Mouse (Mus musculus): Measurements from ENCODE around the gene Popdc3. TPM values are rescaled to one million over a fixed set of nuclear protein-coding genes. Genes with fewer than 3 reads are reported as not detected.
"Not testable (repeated sequence)": the region's sequence is repeated elsewhere in the genome, so short reads cannot be mapped to it uniquely, and the experiment has no call there.

Popdc3 gene
- total RNA-seq, 2 experiments from 2014 or later = 22.1 to 22.7 TPM

DNA sequence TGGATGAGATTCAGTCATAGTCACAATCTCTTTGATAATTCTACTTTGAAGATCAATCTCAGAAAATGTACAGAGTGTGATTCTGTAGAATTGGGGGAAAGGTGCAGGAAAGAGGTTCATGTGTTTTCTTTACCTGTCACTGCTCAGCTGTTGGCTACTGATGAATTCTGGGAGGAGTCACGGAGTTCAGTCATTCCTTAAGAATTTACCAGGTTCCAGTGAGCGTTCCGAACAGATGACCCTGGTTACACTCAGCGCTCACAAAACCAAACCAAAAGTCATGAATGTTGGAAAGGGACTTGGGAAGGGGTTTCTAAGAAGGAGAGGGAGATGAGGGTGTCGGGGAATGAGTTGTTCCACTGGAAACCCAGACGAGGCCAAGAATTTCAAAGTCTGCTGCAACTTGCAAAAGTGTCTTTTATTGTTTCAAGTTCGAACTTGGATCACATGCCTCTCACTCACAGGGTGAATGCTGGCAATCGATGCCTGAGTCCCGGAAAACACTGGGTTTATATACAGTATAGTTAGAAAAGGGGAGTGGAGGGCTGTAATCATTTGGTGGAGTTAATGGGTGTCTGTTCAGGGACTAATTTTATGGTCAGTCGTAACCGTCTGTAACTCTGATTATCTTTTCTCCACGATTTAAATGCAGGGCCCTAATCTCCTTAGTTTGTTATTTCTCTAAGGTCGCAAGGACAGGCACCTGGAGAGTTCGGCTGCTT lies 125.6 kb downstream of the Popdc3 start:
- no peak for DNase-seq
- intact Hi-C loops (cut with DNase I) = no loop called here

DNA sequence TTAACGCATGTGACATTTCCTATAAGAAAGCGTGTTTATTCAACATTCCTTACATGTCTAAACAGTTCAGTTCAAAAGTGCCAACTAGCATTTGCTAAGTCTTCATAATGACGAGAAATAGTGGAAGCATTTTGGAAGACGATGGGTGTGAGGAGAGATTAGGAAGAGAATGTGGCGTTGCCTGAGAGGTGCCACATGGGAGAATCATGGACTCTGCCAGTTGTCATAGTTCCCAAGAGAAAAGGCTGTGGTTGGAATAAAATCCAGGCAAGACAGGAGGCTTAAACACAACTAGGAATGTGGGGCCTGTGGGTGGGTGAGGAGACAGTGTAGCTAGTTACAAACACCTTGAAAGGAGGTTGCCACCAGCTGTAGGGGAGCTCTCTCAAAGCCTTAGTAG lies 127.3 kb downstream of the Popdc3 start:
- intact Hi-C loops (cut with DNase I) = no loop called here
- DNase-seq = no peak

DNA sequence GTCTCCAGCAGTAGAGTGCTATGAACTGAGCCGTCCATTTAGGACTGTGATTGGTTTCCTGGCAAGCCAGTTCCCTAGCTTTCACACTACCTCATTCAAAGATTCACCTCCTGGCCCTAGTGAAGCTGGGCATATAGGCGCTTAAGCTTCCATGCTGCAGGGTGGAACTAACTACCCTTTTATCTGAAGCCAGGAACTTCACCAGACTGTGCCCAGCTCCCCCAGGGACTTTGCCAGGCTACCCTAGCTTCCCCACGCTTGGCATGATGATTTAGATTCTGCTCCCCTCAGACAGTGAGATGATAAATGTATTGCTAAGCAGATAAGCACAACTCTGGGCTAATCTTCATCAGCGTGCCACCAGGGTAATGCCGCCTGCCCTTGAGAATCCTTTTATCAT lies 133.2 kb downstream of the Popdc3 start:
- DNase-seq = no peak
- intact Hi-C loops (cut with DNase I) = no loop called here

DNA sequence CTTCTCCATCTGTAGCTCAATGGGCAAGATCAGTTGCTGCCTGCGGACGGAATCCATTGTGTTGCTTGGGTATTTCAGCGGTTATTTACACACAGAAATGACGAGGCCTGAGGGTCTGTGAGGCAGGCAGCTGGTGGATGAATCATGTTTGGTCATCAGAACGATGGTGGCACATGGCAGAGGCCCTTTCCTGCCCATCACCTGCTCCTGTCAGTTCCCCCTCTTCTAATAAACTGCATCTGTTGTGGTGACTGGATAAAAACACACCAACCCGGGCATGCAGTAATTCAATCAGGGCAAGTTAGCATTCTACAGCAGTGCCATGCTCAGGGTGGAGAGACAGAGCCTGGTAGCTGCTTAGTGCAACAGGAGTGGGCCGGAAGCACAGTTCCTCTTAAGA lies 133.7 kb downstream of the Popdc3 start:
- DNase-seq = no peak
- intact Hi-C loops (cut with DNase I) = no loop called here

DNA sequence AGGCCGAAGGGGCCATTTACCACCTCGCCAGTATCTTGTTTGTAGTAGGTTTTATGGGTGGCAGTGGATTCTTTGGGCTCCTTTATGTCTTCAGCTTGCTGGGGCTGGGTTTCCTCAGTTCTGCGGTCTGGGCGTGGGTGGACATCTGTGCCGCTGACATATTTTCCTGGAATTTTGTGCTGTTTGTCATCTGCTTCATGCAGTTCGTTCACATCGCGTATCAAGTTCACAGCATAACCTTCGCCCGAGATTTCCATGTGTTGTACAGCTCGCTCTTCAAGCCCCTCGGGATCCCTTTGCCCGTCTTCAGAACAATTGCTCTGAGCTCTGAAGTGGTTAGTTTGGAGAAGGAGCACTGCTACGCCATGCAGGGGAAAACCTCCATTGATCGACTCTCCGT lies 137.0 kb downstream of the Popdc3 start:
- intact Hi-C loops (cut with DNase I) = no loop called here

DNA sequence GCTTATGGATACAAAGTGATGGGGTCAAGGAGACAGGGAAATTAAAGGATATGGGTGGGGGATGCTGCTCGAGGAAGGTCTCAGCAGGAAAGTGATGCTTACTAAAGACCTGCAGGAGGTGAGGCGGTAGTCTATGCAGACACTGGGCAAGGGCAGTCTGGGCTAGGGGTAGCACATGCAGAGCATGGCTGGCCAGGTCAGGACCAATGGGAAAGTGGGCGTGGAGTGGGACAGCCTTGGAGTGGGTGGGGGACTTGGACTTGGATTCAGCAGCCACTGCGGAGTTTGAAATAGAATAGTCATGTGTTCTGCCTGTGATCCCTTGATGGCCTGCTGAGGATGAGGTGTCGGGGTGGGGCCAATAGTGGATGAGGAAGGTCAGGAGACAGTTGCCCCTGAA lies 141.0 kb downstream of the Popdc3 start:
- DNase-seq = no peak
- intact Hi-C loops (cut with DNase I) = no loop called here

More for the DNA sequence above, 137.0 kb downstream of the Popdc3 start:
- no peak for DNase-seq

DNA sequence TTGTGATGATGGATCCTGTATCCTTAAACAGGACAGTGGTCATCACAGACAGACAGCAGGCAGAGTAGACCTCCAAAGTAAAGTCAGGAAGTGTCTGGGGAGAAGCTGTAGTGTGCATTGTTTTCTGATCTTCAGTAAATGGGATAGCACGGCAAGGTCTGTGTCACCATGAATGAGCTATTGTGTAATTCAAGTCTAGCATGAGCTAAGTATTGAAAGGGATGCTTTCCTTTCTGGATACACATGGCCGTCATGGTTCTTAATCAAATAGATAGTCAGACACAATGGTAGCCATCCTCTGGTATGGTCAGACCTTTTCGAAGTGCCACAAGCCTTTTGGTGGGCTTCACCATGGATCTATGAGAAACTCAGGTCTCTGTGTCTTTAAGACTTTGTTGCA lies 142.4 kb downstream of the Popdc3 start:
- intact Hi-C loops (cut with DNase I) = no loop called here
- no peak for DNase-seq

DNA sequence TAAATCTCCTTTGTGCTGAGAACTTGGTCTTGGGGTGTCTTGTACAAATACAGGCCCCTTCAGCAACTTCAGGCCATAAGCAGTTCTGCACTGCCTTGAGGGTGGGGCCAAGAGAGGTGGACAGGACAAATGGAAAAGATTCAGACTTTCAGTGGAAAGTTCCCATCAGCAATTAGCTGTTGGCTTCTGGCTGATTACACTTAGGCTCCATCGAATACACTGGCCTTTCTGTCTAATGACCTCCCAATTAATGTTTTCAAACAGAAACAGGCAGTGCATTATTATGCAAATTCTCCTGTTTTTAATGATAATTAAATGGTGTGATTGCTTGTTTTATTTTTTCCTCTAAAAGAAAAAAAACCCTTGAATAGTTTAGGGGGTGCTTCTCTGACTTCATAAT lies 146.3 kb downstream of the Popdc3 start:
- DNase-seq = no peak
- intact Hi-C loops (cut with DNase I) = no loop called here

DNA sequence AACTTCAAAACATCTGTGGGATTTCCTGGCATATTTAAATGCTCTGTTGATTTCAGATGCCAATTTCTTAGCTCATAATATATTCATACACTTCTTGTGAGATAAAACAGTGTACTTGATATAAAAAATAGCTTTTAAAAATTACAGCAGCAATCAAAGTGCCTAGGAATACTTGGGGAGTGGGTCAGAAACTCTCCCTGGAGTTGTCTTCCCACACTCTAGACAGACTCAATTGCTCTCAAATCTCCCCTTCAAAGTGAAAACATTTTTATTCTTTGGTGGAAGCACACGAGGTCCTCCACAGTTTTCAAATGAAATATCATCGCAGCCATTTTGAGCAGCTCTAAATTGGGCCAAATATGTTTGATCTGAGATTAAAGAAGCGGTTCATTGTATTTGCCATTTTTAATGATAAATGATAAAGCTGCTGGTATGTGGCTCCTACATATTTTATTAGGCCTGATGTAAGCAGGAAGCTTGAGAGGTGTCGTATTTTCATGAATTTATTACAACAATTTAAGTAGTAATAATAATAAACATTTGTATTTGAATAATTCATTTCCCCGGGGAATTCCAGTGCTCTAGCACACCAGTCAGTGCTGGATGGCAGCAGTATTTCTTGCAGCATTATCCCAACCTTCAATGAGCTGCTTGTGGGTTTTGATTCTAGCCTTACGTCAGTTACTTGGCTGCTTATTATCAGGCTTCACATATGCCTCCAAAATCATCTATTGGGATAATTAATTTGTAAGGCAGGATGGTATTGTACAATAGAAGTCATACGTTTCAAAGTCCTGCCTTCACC lies 150.5 kb downstream of the Popdc3 start:
- intact Hi-C loops (cut with DNase I) = no loop called here
- no peak for DNase-seq

DNA sequence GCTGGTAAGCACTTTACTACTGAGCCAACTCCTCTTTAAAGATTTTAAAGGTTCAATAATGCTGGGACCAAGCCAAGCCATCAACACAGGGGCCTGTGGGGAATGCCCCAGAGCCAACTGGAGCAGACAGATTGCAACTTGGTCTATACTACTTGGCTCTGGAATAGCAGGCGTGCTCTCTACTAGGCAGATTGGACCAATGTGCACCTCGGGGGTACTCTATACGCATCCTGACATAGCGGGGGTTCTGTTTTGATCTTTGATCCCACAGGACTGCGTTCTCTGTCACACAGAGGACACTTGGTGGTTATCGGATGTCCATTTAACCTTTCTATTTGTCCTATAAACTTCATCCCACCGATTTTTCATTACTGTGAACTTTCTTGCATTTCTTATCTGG lies 157.0 kb downstream of the Popdc3 start:
- intact Hi-C loops (cut with DNase I) = no loop called here
- no peak for DNase-seq

DNA sequence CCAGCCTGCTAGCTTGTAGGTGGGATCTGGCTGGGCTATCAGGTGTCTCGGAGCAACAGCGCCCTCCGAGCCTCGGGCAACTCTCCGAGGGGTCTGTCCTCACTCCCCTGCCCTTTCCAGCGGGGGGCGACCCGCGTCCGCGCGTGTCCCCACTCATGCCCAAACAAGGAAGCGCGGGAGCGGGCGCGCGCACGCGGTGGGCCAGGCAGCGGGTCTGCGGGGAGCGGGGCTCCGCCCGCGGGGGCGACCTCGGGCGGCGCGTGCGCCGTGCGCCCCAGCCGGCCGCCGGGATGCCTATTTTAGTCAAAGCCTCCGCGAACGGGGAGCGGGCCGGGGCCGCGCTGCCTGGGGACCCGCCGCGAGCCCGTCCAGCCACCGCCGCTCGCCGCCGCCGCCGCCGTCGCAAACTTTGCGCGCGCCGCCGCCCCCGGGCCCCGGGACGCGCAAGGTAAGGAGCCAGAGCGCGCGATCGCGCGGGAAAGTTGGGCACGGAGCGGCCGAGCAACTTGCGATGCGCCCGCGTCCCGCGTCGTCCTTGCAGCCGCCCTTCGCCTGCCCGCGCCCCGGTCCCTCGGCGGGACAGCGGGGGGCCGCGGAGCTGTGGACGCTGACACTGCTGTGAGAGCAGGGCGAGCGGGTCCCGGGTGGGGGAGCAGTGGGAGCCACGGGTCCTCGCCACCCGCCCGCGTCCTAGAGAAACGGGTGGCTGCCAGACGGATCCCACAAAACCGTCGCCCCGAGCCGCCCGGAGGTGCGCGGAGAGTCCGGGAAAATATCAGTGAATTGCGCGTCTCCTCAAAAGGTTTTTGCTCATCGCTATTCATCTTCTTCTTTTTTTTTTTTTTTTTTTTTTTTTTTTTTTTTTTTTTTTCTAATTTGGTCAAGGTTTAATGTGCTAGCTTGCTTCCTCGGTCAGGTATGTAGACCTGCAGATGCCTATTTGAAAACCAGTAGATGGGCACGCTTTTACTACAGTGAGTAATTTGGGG lies 157.8 kb downstream of the Popdc3 start, which contains the start of gene Bves:
Gene Bves, plus strand, starts transcription at position 339 of the 989 bp plus-strand sequence.
- intact Hi-C loops (cut with DNase I) = loop anchor here (2.0 kb wide), 1 partner anchor 47 kb away; no protein-coding TSS in a partner anchor
- DNase-seq = peak; percentile 69 to 73

DNA sequence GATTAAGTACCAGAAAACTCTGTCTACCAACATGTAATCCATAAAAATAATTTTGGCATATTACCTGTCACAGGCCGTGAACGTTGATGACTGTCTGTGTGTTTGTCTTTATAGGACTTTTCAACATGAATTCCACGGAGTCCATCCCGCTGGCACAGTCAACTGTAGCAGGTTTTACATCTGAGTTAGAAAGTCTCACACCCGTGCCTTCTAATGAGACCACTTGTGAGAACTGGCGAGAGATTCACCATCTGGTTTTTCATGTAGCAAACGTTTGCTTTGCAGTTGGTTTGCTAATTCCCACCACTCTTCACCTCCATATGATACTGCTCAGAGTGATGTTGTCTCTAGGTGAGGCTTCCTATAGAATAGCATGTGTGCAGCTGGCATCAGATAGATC lies 161.2 kb downstream of the Popdc3 start:
- intact Hi-C loops (cut with DNase I) = no loop called here
- DNase-seq = no peak

DNA sequence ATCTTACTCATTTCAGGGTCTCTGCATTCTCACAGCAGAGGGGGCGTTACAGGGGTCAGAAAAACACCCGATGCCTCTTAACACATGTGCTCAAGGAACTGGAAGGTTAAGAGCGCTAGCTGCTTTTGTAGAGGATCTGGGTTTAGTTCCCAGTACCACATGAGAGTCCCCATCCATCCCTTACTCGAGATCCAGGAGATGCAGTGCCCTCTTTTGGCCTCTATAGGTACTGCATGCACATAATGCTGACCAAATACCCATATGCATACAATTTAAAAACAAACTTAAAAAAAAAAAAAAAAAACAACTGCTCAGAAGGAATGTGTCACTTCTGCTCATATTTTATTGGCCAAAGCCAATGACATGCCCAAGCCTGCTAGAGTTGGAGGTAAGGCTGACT lies 166.5 kb downstream of the Popdc3 start:
- DNase-seq = no peak
- intact Hi-C loops (cut with DNase I) = no loop called here

DNA sequence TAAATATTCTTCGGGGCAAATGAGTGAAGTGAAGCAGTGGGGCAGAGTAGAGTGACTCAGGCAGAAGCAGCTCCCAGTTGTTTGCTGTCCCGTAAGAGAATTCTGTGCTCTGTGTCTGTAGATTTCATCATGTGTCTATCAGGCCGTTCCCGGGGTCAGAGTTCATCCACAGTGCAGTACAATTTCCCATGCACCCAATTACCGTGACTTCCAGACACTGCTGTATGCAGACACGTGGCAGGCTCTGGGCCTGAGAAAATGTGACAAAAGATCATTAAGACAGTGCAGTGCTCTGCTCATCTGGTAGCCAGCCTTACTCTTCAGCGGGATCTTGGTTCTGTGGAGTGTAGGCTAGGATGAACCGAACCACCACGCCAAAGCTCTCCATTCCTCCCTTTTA lies 167.3 kb downstream of the Popdc3 start:
- intact Hi-C loops (cut with DNase I) = no loop called here
- DNase-seq = no peak

DNA sequence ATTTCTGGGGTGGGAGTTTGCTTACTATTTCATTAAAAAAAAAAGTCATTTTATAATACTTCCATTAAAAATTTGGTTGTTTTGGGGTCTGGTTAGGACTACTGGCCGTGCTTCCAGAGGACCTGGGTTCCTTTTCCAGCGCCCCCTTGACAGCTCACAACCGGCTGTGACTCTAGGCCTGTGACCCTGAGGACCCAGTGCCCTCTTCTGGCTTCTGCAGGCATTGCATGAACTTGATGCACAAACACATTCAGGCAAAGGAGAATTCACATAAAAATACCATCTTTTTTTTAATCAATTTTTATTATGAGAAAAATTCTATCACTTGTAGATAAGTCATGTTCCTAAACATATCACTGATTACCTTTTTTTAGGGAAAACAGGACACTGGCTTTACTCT lies 170.2 kb downstream of the Popdc3 start:
- DNase-seq; intact Hi-C loops (cut with DNase I): not testable (repeated sequence)

DNA sequence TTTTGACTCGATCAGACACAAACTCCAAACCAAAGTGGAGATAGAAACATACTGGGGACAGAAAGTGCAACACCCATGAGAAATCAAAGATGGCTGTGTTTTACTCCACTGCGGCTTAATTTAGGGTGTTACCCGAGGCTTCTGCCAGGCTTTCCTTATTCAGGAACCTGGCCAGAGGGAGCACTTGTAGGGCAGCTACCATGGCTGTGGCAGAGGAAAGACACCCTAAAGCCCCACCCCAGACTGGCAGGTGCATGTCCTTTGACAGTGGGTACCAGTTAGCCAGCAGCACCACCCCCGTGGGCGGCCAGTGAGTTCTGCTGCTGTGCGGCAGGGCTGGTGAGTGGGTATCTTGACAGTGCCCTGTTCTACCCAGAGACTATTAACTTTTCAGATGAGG lies 178.2 kb downstream of the Popdc3 start:
- intact Hi-C loops (cut with DNase I) = loop anchor here (5.0 kb wide), 1 partner anchor 244 kb away; no protein-coding TSS in a partner anchor
- DNase-seq = no peak

DNA sequence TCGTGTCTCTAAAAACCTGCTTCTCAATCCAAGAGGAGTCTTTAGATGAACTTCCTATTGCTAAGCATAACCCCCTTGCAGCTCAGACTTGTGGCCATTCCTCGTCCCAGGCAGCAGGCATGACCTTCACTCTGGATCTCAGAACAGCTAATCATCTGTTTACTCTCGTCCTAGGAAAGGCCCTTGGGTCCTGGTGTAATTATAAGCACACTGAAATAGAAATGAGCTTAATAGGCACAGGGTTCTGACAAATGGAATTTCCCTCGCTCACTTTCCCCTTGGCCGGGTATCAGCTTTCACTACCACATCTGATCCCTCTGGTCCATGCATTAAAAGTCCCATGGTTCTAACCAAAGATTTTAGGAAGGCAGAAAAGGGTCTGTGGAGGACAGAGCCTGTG lies 185.5 kb downstream of the Popdc3 start:
- peak; percentile 66 to 74 for DNase-seq

DNA sequence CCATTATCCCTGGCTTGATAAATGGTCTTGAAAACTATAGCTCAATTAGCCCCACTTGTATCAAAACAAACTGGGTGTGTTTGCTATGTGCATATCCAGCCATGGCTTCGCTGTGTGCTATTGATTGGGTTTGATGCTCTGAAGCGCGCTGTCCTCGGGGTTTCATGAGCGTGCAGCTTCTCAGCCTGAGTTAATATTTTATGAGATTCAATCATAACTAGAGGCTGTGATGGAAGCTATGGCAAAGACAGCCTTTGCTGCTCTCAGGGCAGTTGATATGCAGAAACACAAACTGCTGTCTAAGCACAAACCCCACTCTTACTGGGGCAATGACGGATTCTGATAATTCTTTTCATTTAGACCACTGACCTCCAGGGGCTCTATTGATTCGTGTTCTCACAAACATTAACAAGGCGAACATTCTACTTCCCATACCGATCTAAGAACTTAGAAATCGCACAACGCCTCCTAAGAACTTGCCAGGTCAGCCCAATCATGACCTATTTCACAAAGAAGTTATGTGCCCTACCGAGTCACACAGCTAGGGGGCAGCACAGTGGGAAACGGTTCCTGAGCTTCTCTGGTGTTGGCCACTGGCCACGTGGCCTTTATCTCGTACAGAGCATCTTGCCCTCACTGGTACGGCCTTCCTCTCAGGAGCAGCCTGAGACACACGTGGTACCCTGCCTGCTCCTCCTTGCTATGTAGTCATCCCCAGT lies 189.2 kb downstream of the Popdc3 start:
- intact Hi-C loops (cut with DNase I) = no loop called here
- DNase-seq = no peak

More for the DNA sequence above, 185.5 kb downstream of the Popdc3 start:
- intact Hi-C loops (cut with DNase I) = no loop called here

Measured in heart, postnatal 10 days (tissue).